Mouse (Mus musculus) frontal cortex, postnatal 10 days (tissue): Measurements from ENCODE around the gene Sema5a.

Experiments used
- DNase-seq, 2 experiments: peaks; one replicate each; pipeline ENCODE4 v3.0.0; 2022; ENCODE audit warnings: low spot score in 2 of 2, mixed read lengths in 1 of 2

The Sema5a gene

GRCm38 (mm10) chr15:32306557-32307243 is 62.1 kb downstream of the Sema5a start:
- no peak for DNase-seq

GRCm38 (mm10) chr15:32310834-32311233 is 66.2 kb downstream of the Sema5a start:
- DNase-seq: no peak

GRCm38 (mm10) chr15:32311287-32311686 is 66.7 kb downstream of the Sema5a start:
- no peak for DNase-seq

- no peak for DNase-seq
These were observed 72.5 kb downstream of the Sema5a start for GRCm38 (mm10) chr15:32317074-32317473.

GRCm38 (mm10) chr15:32320739-32321138 is 76.1 kb downstream of the Sema5a start:
- no peak for DNase-seq

GRCm38 (mm10) chr15:32322455-32323220 is 78.0 kb downstream of the Sema5a start:
- no peak for DNase-seq

GRCm38 (mm10) chr15:32323224-32323623 is 78.6 kb downstream of the Sema5a start:
- DNase-seq: no peak

- no peak for DNase-seq
These were observed 79.5 kb downstream of the Sema5a start for GRCm38 (mm10) chr15:32324105-32324504.

GRCm38 (mm10) chr15:32328370-32329004 is 83.9 kb downstream of the Sema5a start:
- DNase-seq: no peak

- no peak for DNase-seq
These were observed 85.2 kb downstream of the Sema5a start for GRCm38 (mm10) chr15:32329670-32330330.

- DNase-seq: no peak
These were observed 85.8 kb downstream of the Sema5a start for GRCm38 (mm10) chr15:32330427-32330826.

GRCm38 (mm10) chr15:32331037-32331436 is 86.4 kb downstream of the Sema5a start:
- no peak for DNase-seq

GRCm38 (mm10) chr15:32333456-32333855 is 88.8 kb downstream of the Sema5a start:
- no peak for DNase-seq

- no peak for DNase-seq
These were observed 93.2 kb downstream of the Sema5a start for GRCm38 (mm10) chr15:32337810-32338209.

- no peak for DNase-seq
These were observed 94.2 kb downstream of the Sema5a start for GRCm38 (mm10) chr15:32338721-32339290.

GRCm38 (mm10) chr15:32339426-32339825 is 94.8 kb downstream of the Sema5a start:
- DNase-seq: no peak

GRCm38 (mm10) chr15:32341423-32341822 is 96.8 kb downstream of the Sema5a start:
- DNase-seq: no peak

- DNase-seq: no peak
These were observed 98.9 kb downstream of the Sema5a start for GRCm38 (mm10) chr15:32343544-32343943.

GRCm38 (mm10) chr15:32347315-32347714 is 102.7 kb downstream of the Sema5a start:
- no peak for DNase-seq

- no peak for DNase-seq
These were observed 104.7 kb downstream of the Sema5a start for GRCm38 (mm10) chr15:32349276-32349675.

- DNase-seq: no peak
These were observed 108.4 kb downstream of the Sema5a start for GRCm38 (mm10) chr15:32352995-32353394.

GRCm38 (mm10) chr15:32353513-32353912 is 108.9 kb downstream of the Sema5a start:
- DNase-seq: no peak
